In genomic region chr8:45507634-45508321, GRCm38 (mm10) we compare ENCODE assay signal across 8 mouse cellular contexts. TPM values are rescaled to one million over a fixed set of nuclear protein-coding genes. Genes with fewer than 3 reads are reported as not detected.
DNase-seq lines count a peak whose midpoint lies in the region; ATAC-seq lines count a peak whose summit lies in the region.

Sorbs2 (plus strand) TSS chr8:45507788.

- no peaks in the 10 kb centered on the region for H3K9me3 ChIP-seq in hindbrain, embryonic 11.5 days (ENCODE audit: control insufficient read depth, low read length)
- H3K9me3 ChIP-seq in limb, embryonic 11.5 days (ENCODE audit: control insufficient read depth, low read length): no peaks in the 10 kb centered on the region

- no peaks in the 10 kb centered on the region for H3K36me3 ChIP-seq in hindbrain, embryonic 11.5 days (ENCODE audit: control insufficient read depth, insufficient read depth, low read length)
- H3K36me3 ChIP-seq in limb, embryonic 11.5 days (ENCODE audit: control insufficient read depth, insufficient read depth, low read length): no peaks in the 10 kb centered on the region

- WGBS in hindbrain, embryonic 11.5 days: 13% methylated on average over 16 of the region's 16 CpGs
- 23% methylated on average over 16 of the region's 16 CpGs for WGBS in limb, embryonic 11.5 days

- H3K27ac ChIP-seq in hindbrain, embryonic 11.5 days (ENCODE audit: low read depth, low read length): peak within 1 kb of the TSS; percentile 84
- H3K27ac ChIP-seq in limb, embryonic 11.5 days (replicated peaks; ENCODE audit: low read depth, low read length): no peak within 1 kb of the TSS

- peak; percentile 47 for ATAC-seq in cerebellum, adult (ENCODE audit: insufficient number of reproducible peaks, low FRiP score, low TSS enrichment)
- peak; percentile 93 for ATAC-seq in hindbrain, embryonic 11.5 days (ENCODE audit: low FRiP score)
- 0 out of 2 replicates have a peak, but pooled peaks have one; percentile 47 for ATAC-seq in limb, embryonic 11.5 days (ENCODE audit: insufficient number of reproducible peaks, low FRiP score, low TSS enrichment, low read depth)

- peak within 1 kb of the TSS; percentile 22 for H3K4me2 ChIP-seq in hindbrain, embryonic 11.5 days (replicated peaks; ENCODE audit: low read depth, low read length)
- H3K4me2 ChIP-seq in limb, embryonic 11.5 days (ENCODE audit: low read depth, severe bottlenecking): peak within 1 kb of the TSS; percentile 33

- no peak for DNase-seq in cerebellum, adult 9-10 months
- peak; percentile 55 for DNase-seq in cerebellum, postnatal 10 days
- peak; percentile 14 to 33 for DNase-seq in frontal cortex, postnatal 10 days (ENCODE audit: low spot score in 2 of 2)
- DNase-seq in hindbrain, embryonic 11.5 days (ENCODE audit: low spot score): peak; percentile 50
- DNase-seq in limb, embryonic 11.5 days (ENCODE audit: low spot score): peak; percentile 23
- DNase-seq in right cerebral cortex, postnatal 14 days: peak; percentile 23
- DNase-seq in natural killer cell, adult 2 months (ENCODE audit: low spot score in 2 of 2): no peak

- peak within 1 kb of the TSS; percentile 44 for H3K4me3 ChIP-seq in hindbrain, embryonic 11.5 days (ENCODE audit: low read depth, low read length)
- no peak within 1 kb of the TSS for H3K4me3 ChIP-seq in limb, embryonic 11.5 days (ENCODE audit: low read depth, low read length)

- no peaks in the 10 kb centered on the region for H3K4me1 ChIP-seq in hindbrain, embryonic 11.5 days (replicated peaks; ENCODE audit: control insufficient read depth, insufficient read depth, low read length)
- H3K4me1 ChIP-seq in limb, embryonic 11.5 days (ENCODE audit: control insufficient read depth, insufficient read depth, low read length): no peaks in the 10 kb centered on the region; the same call in 1 of the 2 replicates

- peak within 1 kb of the TSS; percentile 73 for H3K9ac ChIP-seq in hindbrain, embryonic 11.5 days (ENCODE audit: low read depth, low read length)
- H3K9ac ChIP-seq in limb, embryonic 11.5 days (ENCODE audit: low read length): no peak within 1 kb of the TSS

- no peaks in the 10 kb centered on the region for H3K27me3 ChIP-seq in hindbrain, embryonic 11.5 days (ENCODE audit: control insufficient read depth, insufficient read depth, low read length)
- H3K27me3 ChIP-seq in limb, embryonic 11.5 days (ENCODE audit: control insufficient read depth, insufficient read depth, low read length): no peaks in the 10 kb centered on the region

RNA-seq across cellular contexts. Expression of gene Sorbs2, which starts in this region (rescaled TPM):
- 54.9 and 66.1 TPM in 2 replicates for polyA plus RNA-seq in hindbrain, embryonic 11.5 days (2014; fragmentation: Nextera tagmentation; extraction: Ambion mirVana)
- 25.6 and 26.1 TPM in 2 replicates for polyA plus RNA-seq in limb, embryonic 11.5 days (2014; fragmentation: Nextera tagmentation; extraction: Ambion mirVana)

Comparison
In these comparisons a context has a peak if more than half of its experiments do, and no peak if none do; other contexts are left out.
1. DNase-seq: peak in cerebellum, postnatal 10 days (2 of 2), frontal cortex, postnatal 10 days (2 of 2), hindbrain, embryonic 11.5 days (single experiment), limb, embryonic 11.5 days (single experiment) and right cerebral cortex, postnatal 14 days (single experiment); none in cerebellum, adult 9-10 months (single experiment) and natural killer cell, adult 2 months (0 of 2).
2. Peak in every context shown above with its lines, with median percentiles within 50 percentile points of each other: ATAC-seq.